ENCODE assay signal across 30 mouse cellular contexts in the genomic region with DNA sequence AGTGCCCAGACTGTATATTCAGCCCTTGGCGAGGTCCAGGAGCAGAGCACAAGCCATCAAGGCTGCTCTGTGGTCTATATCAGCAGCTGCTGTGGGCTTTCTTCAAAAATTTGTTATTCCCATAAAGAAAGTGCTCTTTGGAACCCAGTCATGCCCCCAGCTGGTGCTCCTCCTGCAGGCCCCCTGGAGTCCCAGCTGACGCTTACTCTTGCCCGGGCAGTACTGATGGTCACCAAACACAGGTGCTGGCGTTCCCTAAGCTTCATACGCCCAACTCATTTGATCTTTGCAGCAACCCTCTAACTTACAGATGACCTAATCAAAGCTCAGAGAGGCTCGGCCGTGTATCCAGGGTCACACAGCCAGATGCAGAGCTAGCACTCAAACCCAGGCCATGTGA. TPM values are rescaled to one million over a fixed set of nuclear protein-coding genes. Genes with fewer than 3 reads are reported as not detected.
"Had no signal": no experiment of that assay in that cellular context is flagged by ENCODE, and none has a peak within 500 bp of the region (broad histone marks: within the 10 kb centered on the region; RNA-seq: fewer than 3 reads in every experiment).

No protein-coding gene starts in this region.

- H3K4me2 ChIP-seq: limb, embryonic 12.5 days; limb, embryonic 13.5 days; limb, embryonic 15.5 days; liver, embryonic 11.5 days; liver, embryonic 12.5 days; liver, embryonic 13.5 days; liver, embryonic 15.5 days; lung, embryonic 14.5 days; lung, embryonic 15.5 days; midbrain, embryonic 11.5 days; midbrain, embryonic 12.5 days; midbrain, embryonic 13.5 days; midbrain, embryonic 15.5 days had no signal

- DNase-seq: left cerebral cortex, postnatal 4 days; liver; liver, embryonic 13.5 days; liver, postnatal 0 days; lung, adult 18-20 months; lung, adult 2 months; lung, embryonic 14.5 days; lung, postnatal 10 days; lung, postnatal 14 days; lung, postnatal 36 days; lung, postnatal 4 days; midbrain, embryonic 14.5 days had no signal

- H3K27me3 ChIP-seq: limb, embryonic 12.5 days; limb, embryonic 13.5 days; limb, embryonic 15.5 days; lung, embryonic 15.5 days; midbrain, embryonic 13.5 days; midbrain, embryonic 15.5 days had no signal

- H3K4me3 ChIP-seq: left cerebral cortex, adult 2 months; limb, embryonic 10.5 days; limb, embryonic 12.5 days; limb, embryonic 13.5 days; limb, embryonic 15.5 days; liver, embryonic 12.5 days; liver, embryonic 13.5 days; liver, embryonic 15.5 days; lung, embryonic 15.5 days; megakaryocyte, embryonic 14.5 days; midbrain, embryonic 10.5 days; midbrain, embryonic 12.5 days; midbrain, embryonic 13.5 days; midbrain, embryonic 15.5 days had no signal

- H3K36me3 ChIP-seq: midbrain, embryonic 15.5 days had no signal

RNA-seq across cellular contexts. Expression of a gene that starts 13.1 kb away (rescaled TPM):
- polyA plus RNA-seq: macrophage had no signal

RNA-seq across cellular contexts. Expression of a gene that starts 27.5 kb away (rescaled TPM):
- polyA plus RNA-seq: liver, adult 2 months; liver, embryonic 16.5 days; macrophage had no signal
